Mouse (Mus musculus) olfactory bulb, adult 2 months (tissue): ENCODE results near the gene D630045J12Rik.

ENCODE experiments used
- CTCF ChIP-seq: fragments of 200-500 bp; IDR thresholded peaks from 2 replicates; pipeline ENCODE4 v1.5.1; 2012; ENCODE audit warnings: low read depth, mild to moderate bottlenecking, low read length, moderate library complexity; ENCODE audit not compliant: insufficient read depth
- POLR2A ChIP-seq: fragments of 200-500 bp; IDR thresholded peaks from 2 replicates; pipeline ENCODE4 v1.6.1; 2012; ENCODE audit warnings: mild to moderate bottlenecking, low read depth, low read length, moderate library complexity; ENCODE audit not compliant: insufficient read depth

DNA sequence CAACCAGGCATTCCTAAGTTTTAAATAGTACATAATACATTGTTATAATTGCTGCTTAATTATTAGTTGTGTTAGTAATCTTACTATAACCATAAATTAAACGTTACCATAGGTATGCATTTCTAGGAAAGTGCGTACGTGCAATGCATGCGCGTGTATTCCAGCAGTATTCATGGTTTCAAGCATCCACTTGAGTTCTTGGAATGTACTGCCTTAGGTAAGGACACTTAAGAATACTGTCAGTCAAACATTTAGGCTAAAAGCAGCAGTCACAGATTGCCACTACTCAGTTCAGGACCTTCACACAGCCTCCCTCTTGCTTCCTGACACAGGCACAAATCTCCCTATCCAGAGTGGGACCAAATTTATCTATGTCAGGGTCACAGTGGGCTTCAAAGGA lies 145.4 kb downstream of the D630045J12Rik start:
- TF ChIP-seq CTCF (no peak), POLR2A (no peak)
